Mouse (Mus musculus) MEL (cell line): Measurements from ENCODE around the gene Ripor1.

Experiments
- BHLHE40 ChIP-seq: IDR thresholded peaks from 2 replicates; pipeline ENCODE4 v1.6.1; 2012; ENCODE audit warnings: low read depth, mild to moderate bottlenecking, inconsistent platforms, low read length, improper control_type of control experiment, borderline replicate concordance
- CTCF ChIP-seq, 3 experiments: IDR thresholded peaks in 2 of 3; conservative IDR thresholded peaks in 1 of 3; 2 replicates each; pipeline ENCODE4 v1.5.1; 2011 to 2012; ENCODE audit warnings: low read length in 3 of 3, low read depth in 2 of 3, mild to moderate bottlenecking in 2 of 3, improper control_type of control experiment in 1 of 3, inconsistent platforms in 1 of 3, mixed read lengths in 1 of 3, moderate library complexity in 1 of 3; ENCODE audit not compliant: control insufficient read depth in 1 of 3, insufficient read depth in 1 of 3, poor library complexity in 1 of 3, severe bottlenecking in 1 of 3
- EP300 ChIP-seq, 2 experiments: IDR thresholded peaks; 2 replicates each; pipeline ENCODE4 v1.6.1; 2011; ENCODE audit warnings: improper control_type of control experiment in 2 of 2, low read length in 2 of 2, low read depth in 1 of 2, mild to moderate bottlenecking in 1 of 2
- GATA1 ChIP-seq: IDR thresholded peaks from 2 replicates; pipeline ENCODE4 v1.6.1; 2011; ENCODE audit warnings: low read depth, low read length, improper control_type of control experiment
- HCFC1 ChIP-seq: IDR thresholded peaks from 2 replicates; pipeline ENCODE4 v1.6.1; 2012; ENCODE audit warnings: low read depth, mild to moderate bottlenecking, inconsistent platforms, low read length, improper control_type of control experiment, moderate library complexity
- NELFE ChIP-seq: IDR thresholded peaks from 2 replicates; pipeline ENCODE4 v1.6.1; 2011; ENCODE audit warnings: low read depth, low read length, improper control_type of control experiment
- POLR2A ChIP-seq, 2 experiments: IDR thresholded peaks; 2 replicates each; pipeline ENCODE4 v1.6.1; 2011 to 2012; ENCODE audit warnings: low read length in 2 of 2, mild to moderate bottlenecking in 2 of 2, control low read depth in 1 of 2, improper control_type of control experiment in 1 of 2, low read depth in 1 of 2, moderate library complexity in 1 of 2; ENCODE audit not compliant: control insufficient read depth in 1 of 2, insufficient read depth in 1 of 2, poor library complexity in 1 of 2
- POLR2AphosphoS5 ChIP-seq: IDR thresholded peaks from 2 replicates; pipeline ENCODE4 v1.6.1; 2012; ENCODE audit warnings: low read depth, borderline replicate concordance, mild to moderate bottlenecking, inconsistent platforms, low read length, moderate library complexity, mixed read lengths
- SIN3A ChIP-seq: IDR thresholded peaks from 2 replicates; pipeline ENCODE4 v1.6.1; 2012; ENCODE audit warnings: low read length, improper control_type of control experiment, inconsistent platforms
- USF1 ChIP-seq: IDR thresholded peaks from 2 replicates; pipeline ENCODE4 v1.6.1; 2014; ENCODE audit warnings: low read depth, mild to moderate bottlenecking, inconsistent platforms, low read length, improper control_type of control experiment, moderate library complexity
- ZNF384 ChIP-seq: IDR thresholded peaks from 2 replicates; pipeline ENCODE4 v1.6.1; 2012; ENCODE audit warnings: low read depth, mild to moderate bottlenecking, inconsistent platforms, low read length, improper control_type of control experiment

GRCm38 (mm10) chr8:105609355-105609754 lies 4.3 kb downstream of the Ripor1 start:
- no peak for TF ChIP-seq HCFC1
- no peak for TF ChIP-seq POLR2AphosphoS5
- TF ChIP-seq GATA1 = peak; percentile 96
- TF ChIP-seq CTCF (IDR thresholded peaks at IDR 0.05 in 2 of 3, conservative IDR thresholded peaks at IDR 0.05 in 1 of 3; ENCODE audit: control insufficient read depth in 1 of 3, insufficient read depth in 1 of 3, low read depth in 2 of 3, low read length in 3 of 3, poor library complexity in 1 of 3, severe bottlenecking in 1 of 3) = no peak
- TF ChIP-seq USF1 = no peak
- peak in 1 of 2 experiments; percentile 39; a peak in 1 of 4 replicates for TF ChIP-seq POLR2A (IDR thresholded peaks at IDR 0.05; ENCODE audit: control insufficient read depth in 1 of 2, insufficient read depth in 1 of 2, low read depth in 1 of 2, low read length in 2 of 2, poor library complexity in 1 of 2)
- TF ChIP-seq NELFE = 0 out of 2 replicates have a peak, but pooled peaks have one; percentile 37
- no peak for TF ChIP-seq BHLHE40
- no peak for TF ChIP-seq ZNF384
- TF ChIP-seq SIN3A = peak; percentile 97
- TF ChIP-seq EP300 (IDR thresholded peaks at IDR 0.05; ENCODE audit: low read depth in 1 of 2, low read length in 2 of 2) = peak; percentile 100
